Mouse (Mus musculus): ENCODE data around the gene Rmnd5a.
"Not testable (repeated sequence)": the region's sequence is repeated elsewhere in the genome, so short reads cannot be mapped to it uniquely, and the experiment has no call there.

Gene Rmnd5a

DNA sequence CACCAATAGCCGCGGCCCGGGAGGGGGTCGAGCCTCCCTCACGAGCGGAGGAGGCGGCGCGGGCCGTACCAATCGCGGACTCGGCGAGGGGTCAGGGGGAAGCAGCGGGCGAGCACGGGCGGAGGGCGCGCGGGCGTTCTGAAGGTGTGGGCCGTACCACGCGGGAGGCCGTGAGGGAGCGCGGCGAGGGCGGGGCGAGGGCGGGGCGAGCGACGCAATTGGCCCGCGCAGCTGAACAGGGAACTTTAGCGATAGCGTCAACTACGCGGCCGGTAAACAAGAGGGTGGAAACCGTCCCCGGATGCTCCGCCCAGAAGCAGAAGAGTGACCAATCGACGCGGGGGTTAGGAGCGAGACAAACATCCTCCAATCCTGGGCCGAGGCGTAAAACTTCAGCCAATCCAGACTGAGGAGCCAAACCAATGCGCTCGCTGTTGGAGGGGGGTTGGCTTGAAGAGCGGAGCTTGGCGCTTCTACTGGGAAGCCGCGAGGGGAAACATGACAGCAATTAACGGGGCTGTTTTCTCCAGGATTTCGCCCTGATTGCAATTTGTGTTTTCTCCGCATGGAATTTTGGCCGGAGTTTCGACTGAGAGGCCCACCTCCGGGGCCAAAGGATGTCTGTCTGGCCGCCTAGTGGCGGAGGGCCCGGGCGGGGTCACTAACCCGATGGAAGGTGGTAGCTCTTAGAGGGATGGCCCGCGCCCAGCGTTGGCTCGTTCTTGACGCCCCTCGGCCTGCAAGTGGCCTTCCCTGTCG is at the start of gene Rmnd5a:
TSS of gene Rmnd5a (minus strand) at position 146 of the 759 bp plus-strand sequence.
- peak; percentile 99 to 100 for DNase-seq

DNA sequence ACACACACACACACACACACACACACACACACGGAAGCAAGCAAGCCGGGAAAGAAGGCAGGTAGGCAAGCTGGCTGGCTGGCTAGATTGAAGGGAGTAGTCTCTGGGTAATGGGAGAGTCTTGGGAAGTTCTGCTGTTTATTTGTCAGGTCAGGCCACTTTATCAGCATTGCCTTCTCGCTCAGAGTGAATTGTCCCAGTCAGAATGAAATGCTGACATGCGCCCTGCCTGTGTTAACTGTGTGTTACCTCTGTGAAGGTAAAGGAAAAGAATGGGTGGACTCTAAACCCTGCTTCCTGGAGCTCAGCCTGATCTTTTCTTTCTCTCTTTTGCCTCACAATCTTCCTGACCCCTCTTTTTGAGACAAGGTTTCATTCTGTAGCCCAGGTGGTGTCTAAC is 47.5 kb upstream of the Rmnd5a start:
- no peak for DNase-seq

DNA sequence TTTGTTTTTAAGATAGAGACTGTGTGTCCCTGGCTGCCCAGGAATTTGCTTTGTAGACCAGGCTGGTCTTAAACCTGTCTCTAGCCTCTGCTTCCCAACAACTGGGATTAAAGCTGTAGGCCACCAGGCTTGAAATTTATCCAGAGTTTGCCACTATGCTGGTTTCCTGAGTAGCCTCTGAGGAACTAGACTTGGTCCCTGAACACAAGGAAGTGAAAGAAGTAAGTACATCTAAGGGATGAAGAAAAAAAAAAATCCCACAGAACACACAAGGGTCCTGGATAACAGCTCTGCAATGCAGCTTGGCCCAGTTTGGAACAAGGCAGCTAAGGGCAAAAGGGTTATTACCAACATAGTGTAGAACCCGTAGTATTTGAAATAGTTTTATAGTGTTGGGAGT is 46.4 kb upstream of the Rmnd5a start:
- no peak for DNase-seq

DNA sequence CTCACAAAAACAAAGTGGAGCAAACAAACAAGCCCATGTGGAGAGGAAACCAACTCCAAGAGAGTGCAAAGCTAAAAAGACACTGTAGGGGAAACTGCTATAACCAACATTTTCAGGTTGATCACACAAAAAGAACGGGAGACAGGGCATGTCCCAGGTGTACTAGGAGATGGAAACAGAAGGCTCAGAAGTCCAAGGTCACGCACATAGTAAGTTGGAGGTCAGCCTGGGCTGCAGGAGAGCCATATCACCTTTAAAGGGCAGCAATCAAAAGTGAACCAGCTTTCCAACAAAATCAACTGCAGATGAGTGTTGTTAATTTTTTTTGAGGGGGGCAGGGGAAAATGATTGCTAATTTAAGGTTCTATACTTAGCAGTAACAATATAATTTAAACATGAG is 45.8 kb upstream of the Rmnd5a start:
- DNase-seq = no peak

DNA sequence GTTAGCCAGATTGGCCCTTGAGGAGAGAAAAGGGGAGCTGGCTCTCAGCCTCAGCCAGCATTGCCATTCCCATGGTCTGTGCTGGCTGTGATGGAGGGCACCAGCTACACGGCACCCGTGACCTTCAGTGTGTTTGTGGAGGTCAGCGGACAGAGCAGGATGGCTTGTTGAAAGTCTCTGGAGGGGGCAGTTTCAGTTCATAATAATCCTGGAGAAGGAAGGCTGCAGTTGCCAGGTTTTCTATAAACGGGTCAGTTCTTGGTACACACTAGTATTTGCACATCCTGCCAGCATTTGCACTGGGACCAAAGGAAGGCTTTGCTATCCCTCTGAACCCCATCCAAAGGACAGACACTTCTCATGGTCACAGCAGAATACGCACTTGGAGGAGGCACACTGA is 44.8 kb upstream of the Rmnd5a start:
- DNase-seq = no peak

DNA sequence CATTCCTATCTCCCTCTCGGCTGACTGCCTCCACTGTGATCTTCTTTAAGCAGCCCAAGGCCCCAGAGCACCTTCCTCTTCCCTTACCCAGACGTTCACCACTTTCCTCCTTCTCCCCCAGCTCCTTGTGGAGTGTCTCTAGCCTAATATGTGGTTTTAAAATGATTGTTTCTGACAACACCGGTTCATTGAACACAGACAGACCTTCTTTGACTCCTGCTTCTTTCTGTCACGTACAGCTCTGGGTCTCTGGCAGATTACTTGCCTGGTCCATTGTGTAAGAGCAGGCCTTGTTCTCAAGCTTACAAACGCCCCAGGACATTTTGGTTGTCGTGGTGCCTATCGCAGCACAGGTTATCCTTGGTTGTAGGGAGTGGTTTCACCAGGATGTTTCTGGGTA is 40.7 kb upstream of the Rmnd5a start:
- DNase-seq = no peak

DNA sequence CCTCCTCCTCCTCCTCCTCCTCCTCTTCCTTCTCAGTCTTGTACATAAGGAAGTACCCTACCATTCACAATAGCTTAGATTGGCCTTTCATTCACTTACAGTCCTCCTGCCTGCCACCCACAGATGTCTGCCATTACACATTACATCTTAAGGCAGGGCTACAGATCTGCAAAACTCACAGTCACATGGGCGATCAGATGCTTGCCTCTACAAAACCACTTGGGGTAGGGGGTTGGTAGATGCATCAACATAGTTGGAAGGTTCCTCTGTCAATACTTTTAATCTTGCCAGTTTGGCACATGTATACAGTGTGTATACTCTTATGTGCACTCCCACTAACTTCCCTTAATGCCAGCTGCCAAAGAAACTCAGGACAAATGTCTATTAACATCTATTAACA is 39.7 kb upstream of the Rmnd5a start:
- no peak for DNase-seq

DNA sequence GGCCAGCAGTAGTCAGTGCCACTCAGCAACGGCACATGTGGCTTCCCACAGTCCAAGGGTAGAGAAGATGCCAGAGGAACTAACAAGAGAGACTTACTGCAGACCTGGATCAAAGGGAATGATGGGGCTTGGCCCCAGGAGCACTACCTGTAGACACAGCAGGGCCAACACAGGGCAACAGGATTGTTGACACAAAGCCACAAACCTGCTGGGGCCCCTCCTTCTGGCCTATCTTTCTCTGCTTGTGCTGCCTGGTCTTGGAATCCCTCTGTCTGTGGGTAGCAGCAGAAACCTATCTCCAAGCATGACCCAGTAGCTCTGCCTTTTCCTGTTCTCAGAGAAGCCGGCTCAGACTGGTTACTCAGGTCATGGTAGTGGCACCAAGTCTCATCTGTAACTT is 39.2 kb upstream of the Rmnd5a start:
- not testable (repeated sequence) for DNase-seq

DNA sequence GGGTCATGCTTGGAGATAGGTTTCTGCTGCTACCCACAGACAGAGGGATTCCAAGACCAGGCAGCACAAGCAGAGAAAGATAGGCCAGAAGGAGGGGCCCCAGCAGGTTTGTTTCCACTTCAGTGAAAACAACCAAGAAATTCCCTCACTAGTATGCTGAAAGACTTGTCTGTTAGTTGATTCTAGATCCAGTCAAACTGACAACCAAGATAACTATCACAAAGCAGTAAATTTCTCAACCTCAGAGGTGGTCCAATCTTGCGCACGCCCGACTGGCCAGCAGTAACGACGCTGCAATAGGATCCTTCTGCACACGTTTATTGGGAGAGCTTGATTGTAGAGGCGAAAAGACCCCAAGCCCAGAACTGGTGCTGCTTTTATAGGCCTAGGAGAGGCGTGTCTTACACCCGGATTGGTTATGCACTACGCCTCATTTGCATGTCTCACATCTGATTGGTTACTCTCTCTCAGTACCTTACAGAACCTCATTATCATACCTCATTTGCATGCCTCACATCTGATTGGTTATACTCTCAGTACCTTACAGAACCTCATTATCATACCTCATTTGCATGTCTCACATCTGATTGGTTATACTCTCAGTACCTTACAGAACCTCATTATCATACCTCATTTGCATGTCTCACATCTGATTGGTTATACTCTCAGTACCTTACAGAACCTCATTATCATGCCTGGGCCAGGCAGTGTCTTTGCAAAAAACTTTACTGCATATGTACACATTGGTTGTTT is 38.6 kb upstream of the Rmnd5a start:
- DNase-seq = not testable (repeated sequence)

DNA sequence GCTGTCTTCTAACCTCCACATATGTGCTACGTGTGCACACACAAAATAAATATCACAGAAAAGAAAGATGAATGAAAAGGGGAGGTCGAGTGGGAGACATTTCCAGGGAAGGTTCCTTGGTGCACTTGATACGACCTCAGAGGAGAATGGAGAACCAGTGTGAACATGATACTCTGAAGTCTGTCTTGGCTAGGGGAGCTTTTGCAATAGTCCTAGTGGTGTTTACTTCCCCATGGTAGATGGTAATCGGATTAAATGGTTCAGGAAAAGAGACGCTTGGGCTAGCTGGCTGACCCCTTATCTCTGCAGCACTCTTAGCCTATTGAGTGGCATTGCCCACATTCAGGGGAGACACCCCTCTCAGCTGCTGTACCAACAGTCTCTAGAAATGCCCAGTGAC is 36.3 kb upstream of the Rmnd5a start:
- no peak for DNase-seq

DNA sequence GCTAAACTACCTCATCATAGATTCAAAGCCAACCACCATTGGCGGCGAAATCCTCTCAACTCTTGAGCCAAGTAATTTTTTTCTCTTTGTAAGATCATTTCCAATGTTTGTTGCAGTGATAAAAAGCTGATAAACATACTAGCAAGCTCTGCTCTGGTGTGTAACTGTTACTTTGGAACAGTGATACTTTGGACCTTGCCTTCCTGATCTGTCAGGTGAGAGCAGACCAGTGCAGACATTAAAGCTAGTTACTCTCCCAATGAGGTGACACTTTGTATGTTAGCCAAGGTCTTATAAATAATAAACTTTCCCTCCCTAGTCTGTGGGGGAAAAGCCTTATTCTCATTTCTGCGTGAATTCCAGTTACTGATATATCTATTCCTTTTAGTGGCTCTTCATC is 35.2 kb upstream of the Rmnd5a start:
- DNase-seq = no peak

DNA sequence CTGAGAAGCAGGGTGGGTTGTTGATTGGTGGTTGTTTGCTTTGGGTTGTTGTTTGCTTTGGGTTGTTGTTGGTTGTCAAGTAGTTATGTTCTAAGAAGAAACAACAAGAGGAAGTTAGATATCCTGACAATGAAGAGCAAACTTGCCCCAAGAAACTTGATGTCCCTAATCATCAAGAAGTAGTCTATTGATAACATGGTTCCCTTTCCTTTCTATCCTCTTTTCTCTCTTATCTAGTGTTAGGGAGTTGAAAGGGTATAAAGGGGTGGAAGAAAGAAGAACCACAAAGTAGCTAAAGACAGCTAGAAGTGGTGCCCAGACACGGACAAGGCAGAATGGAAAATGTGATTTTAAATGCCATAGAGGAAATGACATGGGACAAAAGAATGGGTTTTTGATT is 32.3 kb upstream of the Rmnd5a start:
- no peak for DNase-seq

DNA sequence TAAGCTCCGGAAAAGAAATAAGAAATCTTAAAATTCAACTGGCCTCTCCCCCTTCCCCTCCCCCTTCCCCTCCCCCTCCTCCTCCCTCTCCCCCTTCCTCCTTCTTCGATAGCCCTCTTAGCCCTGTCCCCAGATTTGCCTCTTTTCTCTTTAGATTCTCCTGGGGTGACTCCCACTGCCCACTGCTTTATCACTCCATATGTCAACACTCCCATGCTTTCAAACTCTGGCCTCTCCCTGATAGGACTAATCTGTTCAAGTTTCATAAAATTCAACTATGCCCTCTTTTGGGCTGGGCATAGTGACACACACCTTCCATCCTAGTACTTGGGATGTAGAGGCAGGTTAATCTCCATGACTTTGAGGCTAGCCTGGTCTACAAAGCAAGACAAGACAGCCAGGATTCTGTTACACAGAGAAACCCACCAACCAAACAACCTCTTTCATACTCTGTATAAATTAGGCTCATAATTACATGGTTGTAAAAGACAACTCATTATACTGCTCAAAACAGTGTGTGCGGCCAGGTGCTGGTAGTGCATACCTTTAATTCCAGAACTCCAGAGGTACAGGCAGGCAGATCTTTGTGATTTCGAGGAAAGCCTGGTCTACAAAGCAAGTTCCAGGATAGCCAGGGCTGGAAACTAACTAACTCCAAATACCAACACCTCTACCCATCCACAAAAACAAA is 31.5 kb upstream of the Rmnd5a start:
- no peak for DNase-seq

DNA sequence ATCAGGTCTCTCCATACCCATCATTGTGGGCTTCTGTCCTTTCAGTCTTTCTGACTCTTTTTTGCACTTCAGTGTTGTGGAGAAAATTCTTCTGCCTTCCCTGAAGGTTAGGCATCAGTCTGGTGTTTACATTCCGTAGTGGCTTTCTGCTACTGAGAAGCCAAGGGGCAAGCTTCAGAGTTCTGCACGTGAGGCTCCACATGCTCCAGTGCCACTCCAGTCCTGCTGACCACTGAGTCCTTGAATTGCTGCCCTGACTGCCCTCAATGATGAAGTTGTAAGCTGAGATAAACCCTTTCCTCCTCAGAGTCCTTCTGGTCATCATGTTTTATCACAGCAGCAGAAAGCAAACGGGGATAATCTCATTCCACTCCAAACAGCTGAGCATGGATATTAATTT is 28.9 kb upstream of the Rmnd5a start:
- no peak for DNase-seq

DNA sequence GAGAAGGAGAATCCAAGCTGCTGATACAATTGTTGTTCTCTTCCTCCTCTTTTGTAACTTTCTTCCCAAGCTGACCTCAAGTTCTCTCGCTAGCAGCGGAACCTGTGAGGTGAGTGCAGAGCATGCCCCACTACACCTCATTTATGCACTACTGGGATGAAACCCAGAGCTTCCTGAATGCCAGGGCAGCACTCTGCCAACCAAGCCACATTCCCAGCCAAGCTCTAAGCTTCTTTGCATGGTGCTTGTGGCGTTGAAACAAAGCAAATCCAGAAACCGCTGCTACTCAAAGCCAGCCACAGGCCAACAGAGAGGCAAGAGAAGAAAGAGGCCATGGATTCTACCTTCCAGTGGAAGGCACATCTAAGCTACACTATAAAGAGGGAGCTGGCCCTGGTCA is 27.3 kb upstream of the Rmnd5a start:
- peak; percentile 62 to 74 for DNase-seq

DNA sequence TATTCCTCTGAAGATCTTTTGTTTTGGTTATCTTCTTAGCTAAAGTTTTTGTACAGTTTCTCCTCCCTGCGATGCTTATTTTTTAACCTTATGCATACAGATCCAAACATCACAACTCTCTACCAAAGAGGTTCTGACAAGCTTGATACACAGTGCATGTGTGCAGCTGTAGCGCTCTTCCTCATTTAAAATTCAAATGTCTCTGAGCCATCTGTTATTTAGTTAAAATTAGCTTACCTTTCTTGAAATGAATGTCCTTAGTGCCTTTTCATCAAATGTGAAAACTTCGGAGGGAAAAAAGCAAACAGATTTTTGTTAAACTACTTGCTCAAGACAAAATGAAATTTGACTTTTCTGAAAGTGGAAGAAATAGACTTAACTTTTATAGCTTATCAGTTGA is 24.7 kb upstream of the Rmnd5a start:
- DNase-seq = no peak

DNA sequence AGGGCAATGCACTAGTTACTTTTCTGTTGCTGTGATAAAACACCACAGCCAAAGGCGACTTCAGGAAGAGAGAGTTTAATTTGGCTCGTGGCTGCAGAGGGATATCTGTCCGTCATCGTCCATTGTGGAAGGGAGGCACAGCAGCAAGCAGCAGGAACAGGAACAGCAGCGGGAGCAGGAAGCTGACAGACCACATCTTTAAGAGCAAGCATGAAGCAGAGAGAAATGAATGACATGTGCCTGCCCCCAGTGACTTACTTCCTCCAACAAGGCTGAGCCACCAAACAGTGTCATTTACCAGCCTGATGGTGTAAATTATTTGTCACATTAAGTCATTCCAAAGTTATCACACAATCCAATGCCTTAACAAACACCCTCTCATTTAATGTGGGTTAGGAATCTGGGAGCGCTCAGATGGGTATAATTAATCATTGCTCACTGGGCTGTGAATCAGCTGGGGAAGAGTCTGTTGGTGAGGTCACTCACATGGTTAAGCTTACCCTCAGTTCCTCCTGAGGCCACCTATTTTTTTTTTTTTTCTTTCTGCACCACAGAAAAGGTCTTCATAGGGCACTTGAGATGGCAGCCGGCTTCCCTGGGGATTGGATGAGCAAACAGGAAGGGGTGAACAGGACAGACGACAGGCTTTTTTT is 17.6 kb upstream of the Rmnd5a start:
- DNase-seq = no peak

DNA sequence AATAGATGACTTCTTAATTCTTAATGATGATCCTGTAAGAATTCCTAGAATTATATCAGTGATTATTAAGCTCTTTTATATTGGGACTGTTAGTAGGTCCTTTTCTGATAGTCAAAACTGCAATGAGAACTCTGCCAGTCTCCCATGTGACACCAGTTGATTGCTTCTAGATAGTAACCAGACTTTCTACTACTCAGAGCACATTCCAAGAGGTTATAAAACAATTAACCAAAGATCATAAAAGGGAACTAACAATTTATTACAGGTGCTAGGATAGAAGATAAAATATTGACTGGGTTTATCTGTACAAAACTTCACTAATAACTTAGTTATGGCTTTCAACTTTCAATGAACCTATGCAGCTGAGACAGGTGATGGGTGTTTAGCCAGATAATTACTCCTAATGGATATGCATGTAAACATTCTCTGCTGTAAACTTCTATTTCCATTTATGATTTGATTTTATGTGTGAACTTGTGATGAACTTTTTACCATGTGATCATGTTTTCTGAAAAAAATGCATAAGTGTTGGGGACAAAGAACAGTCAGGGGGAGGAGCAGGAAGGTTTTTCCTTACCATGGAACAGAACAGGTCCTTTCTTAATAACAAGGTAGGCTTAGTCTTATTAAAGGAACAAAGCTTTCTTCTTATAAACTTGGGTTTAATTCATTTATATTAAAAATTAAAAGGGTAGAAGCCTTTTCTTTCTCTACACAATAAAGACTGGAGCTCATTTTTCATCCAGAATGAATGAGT is 13.7 kb upstream of the Rmnd5a start:
- not testable (repeated sequence) for DNase-seq

DNA sequence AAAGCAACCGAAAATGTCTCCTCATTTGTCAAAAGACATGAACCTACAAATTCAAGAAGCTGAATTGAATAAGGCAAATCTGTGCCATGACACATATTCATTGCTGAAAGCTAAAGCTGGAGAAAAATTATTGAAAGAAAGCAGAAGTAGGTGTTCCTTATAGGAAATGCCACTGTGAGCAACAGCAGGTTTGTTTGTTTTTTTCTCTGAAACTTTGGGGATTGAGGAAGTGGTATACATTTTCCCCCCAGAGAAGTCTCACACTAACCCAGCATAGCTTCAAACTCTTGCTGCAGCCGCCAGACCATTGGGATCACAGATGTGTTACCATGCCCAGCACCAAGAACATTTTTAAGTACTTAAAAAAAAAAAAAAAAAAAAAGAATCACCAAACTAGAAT is 12.4 kb upstream of the Rmnd5a start:
- no peak for DNase-seq

DNA sequence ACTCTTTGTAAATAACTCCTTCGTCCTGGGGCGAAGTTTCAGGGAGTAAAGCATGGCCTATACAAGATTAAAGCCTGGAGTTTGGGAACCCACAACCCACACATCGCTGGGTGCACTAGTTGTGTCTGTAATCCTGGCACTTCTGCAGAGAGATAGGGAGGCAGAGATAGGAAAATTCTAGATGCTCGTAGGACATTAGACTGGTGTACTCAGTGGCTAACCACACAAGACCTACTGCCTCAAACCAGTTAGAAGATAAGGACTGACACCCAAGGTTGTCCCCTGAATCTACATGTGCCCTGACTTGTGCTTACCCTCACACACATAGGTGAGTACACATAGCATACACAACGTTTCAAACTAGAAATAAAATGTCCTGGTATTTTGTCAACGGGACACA is 5.1 kb upstream of the Rmnd5a start:
- DNase-seq = no peak

DNA sequence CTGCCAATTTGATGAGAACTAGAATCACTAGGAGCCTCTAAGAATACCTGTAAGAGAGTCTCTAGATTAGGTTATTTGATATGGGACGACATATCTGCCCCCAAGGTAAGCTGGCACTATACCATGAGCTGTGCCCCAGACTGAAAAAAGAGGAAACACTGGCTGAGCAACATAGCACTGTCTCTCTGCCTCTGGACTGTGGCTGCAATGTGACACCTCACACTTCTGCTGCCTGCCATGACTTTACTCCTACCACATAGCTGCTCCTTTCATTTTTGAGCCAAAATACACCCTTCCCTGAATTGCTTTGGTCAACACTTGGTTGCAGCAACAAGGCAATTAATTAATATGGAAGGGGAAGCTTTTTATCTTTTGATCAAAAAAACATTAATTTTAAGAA is 4.3 kb upstream of the Rmnd5a start:
- DNase-seq = no peak

DNA sequence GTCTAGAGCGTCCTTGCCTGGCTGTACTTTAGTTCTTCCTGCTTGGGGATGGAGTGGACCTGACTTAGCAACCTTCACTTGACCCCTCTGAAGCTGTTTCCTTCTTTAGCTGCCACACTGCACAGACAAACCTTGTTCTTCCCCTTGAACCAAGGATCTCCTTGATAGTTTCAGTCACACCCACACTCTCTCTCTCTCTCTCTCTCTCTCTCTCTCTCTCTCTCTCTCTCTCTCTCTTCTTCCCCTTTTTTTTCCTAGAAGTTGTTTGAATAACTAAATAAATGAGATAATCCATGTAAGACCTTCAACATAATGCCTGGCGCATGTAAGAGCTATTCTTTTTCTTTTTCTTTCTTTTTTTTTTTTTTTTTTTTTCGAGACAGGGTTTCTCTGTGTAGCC is 1.7 kb upstream of the Rmnd5a start:
- DNase-seq = no peak

DNA sequence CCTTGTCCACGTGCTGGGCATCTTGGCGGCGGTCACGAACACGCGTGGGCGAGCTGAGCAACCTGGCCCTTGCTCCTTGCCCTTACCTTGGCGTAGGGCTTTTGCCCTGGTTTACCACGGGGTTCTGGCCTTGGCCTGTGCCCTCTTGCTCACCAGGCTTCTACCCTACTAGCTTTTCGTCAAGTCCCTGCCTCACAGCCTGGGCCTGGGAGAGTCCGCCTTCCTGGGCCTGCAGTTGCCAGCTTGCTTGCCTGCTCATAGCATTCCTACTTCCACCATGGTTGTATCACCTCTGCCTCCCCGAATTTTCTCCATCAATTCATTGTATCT is 779 bp upstream of the Rmnd5a start:
- DNase-seq = no peak
